Mouse (Mus musculus) forebrain, embryonic 12.5 days (tissue): ENCODE results near the gene Hmox2. TPM values are rescaled to one million over a fixed set of nuclear protein-coding genes. Genes with fewer than 3 reads are reported as not detected.

Source experiments
- ATAC-seq: fragments of 200-750 bp; cut with Nextera tagmentation; 2 replicates; pipeline ENCODE4 v1.8.0; 2017; ENCODE audit warnings: moderate TSS enrichment; ENCODE audit not compliant: low FRiP score
- H3K27ac ChIP-seq: fragments of 300-500 bp; sonication (generic); 2 replicates; pipeline ENCODE4 v1.5.1; 2016; ENCODE audit warnings: mild to moderate bottlenecking
- H3K27me3 ChIP-seq: fragments of 300-500 bp; sonication (generic); 2 replicates; pipeline ENCODE4 v1.6.1; 2016; ENCODE audit warnings: mild to moderate bottlenecking
- H3K36me3 ChIP-seq: fragments of 300-500 bp; sonication (generic); replicated peaks from 2 replicates; pipeline ENCODE4 v1.6.1; 2016; ENCODE audit warnings: mild to moderate bottlenecking
- H3K4me1 ChIP-seq: fragments of 300-500 bp; sonication (generic); 2 replicates; pipeline ENCODE4 v1.6.1; 2016
- H3K4me2 ChIP-seq: fragments of 300-500 bp; sonication (generic); 2 replicates; pipeline ENCODE4 v1.6.1; 2016; ENCODE audit warnings: mild to moderate bottlenecking, moderate library complexity
- H3K4me3 ChIP-seq: fragments of 300-500 bp; sonication (generic); replicated peaks from 2 replicates; pipeline ENCODE4 v1.5.1; 2016; ENCODE audit warnings: mild to moderate bottlenecking
- H3K9ac ChIP-seq: fragments of 300-500 bp; sonication (generic); 2 replicates; pipeline ENCODE4 v1.6.1; 2016; ENCODE audit warnings: mild to moderate bottlenecking
- H3K9me3 ChIP-seq: fragments of 300-500 bp; sonication (generic); 2 replicates; pipeline ENCODE4 v1.6.1; 2016
- WGBS: fragments of 180-500 bp; shearing (Covaris S2); methylation state at CpG from one replicate; pipeline ENCODE4 v1.1.7; 2016; 5-methylcytosine and 5-hydroxymethylcytosine counted together
- polyA plus RNA-seq: library from polyadenylated mRNA; unstranded; fragments of >200 nt; fragmentation: Nextera tagmentation; extraction: Ambion mirVana; gene quantifications from 2 replicates; pipeline ENCODE4 v1.2.1, GENCODE M21; 2016

The Hmox2 gene
- polyA plus RNA-seq, 1 experiment from 2014 or later: 70.7 TPM

DNA sequence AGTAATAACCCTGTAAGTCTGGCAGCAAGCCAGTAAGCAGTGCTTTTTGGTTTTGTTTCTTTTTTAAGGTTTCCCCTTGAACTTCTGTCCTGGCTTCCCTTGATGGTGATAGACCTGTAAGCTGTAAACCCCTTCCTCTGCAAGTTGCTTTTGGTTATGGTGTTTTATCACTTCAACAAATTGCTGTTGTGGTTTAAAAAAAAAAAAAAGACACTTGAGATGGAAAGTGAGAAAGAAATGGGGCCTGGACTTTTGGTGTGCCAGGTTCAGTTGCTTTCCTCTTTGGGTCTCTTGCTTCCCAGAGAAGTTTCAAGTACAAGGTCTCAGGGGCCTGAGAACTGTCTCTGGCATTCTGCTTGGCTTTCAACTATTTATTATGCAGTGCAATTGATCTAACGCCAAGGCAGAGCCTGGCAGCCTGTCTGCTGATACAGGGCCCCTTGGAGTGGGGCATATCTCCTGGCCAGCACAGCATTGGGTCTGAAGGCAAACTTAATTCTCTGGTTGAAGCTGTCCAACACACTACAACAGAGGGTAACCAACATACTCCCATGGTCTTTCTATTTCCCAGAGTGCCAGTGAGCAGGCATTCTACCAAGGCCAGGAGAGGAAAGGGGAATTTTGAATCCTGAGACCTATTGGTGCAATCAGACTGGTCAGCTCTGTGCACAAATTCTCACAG lies 47.3 kb downstream of the Hmox2 start:
- ATAC-seq: no peak
- H3K9me3 ChIP-seq: no peaks in the 10 kb centered on the region
- H3K27me3 ChIP-seq: no peaks in the 10 kb centered on the region
- H3K36me3 ChIP-seq: peaks cover 23% of the 10 kb centered on the region
- no peak overlapping the region for H3K4me2 ChIP-seq
- no peak overlapping the region for H3K27ac ChIP-seq
- H3K9ac ChIP-seq: no peak overlapping the region
- WGBS: 79% methylated on average over 1 of the region's 1 CpGs
- no peaks in the 10 kb centered on the region; the same call in 1 of the 2 replicates for H3K4me1 ChIP-seq
- H3K4me3 ChIP-seq: no peak overlapping the region

- Histone ChIP-seq H3K27ac (no peak overlapping the region), H3K27me3 (no peaks in the 10 kb centered on the region), H3K4me1 (no peaks in the 10 kb centered on the region; the same call in 1 of the 2 replicates), H3K9ac (no peak overlapping the region), H3K9me3 (no peaks in the 10 kb centered on the region), H3K4me3 (no peak overlapping the region), H3K36me3 (no peaks in the 10 kb centered on the region; the same call in 1 of the 2 replicates), H3K4me2 (no peak overlapping the region)
- 96% methylated on average over 3 of the region's 3 CpGs for WGBS
- no peak for ATAC-seq
Measured at GRCm38 (mm10) chr16:4777171-4777904, 51.2 kb downstream of the Hmox2 start.

GRCm38 (mm10) chr16:4777905-4778609 lies 51.9 kb downstream of the Hmox2 start:
- ATAC-seq: no peak
- Histone ChIP-seq H3K27ac (no peak overlapping the region), H3K36me3 (no peaks in the 10 kb centered on the region), H3K9me3 (no peaks in the 10 kb centered on the region), H3K4me1 (no peaks in the 10 kb centered on the region; the same call in 1 of the 2 replicates), H3K4me2 (no peak overlapping the region), H3K4me3 (no peak overlapping the region), H3K9ac (no peak overlapping the region), H3K27me3 (no peaks in the 10 kb centered on the region)
- WGBS: 94% methylated on average over 4 of the region's 4 CpGs

DNA sequence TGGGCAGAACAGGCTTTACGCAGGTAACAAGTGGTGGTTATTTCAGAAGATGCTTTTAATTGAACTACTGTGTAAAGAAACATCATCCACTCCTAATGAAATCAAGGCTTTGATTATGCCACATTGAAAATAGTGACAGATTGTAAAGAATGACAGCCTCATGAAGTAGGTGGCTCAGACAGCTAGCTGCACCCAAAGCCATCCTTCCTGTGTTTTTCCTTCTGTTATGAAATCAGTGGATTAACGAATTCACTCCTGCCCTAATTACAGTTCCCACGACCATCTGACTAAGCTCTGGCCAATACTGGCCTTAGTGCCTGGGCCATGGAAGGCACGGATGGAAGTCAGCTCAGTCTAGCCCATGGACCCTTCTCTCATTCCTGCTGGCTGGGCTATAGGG lies 52.8 kb downstream of the Hmox2 start:
- Histone ChIP-seq H3K27ac (no peak overlapping the region), H3K9me3 (no peaks in the 10 kb centered on the region), H3K36me3 (peaks cover 4% of the 10 kb centered on the region; the same call in 1 of the 2 replicates), H3K27me3 (no peaks in the 10 kb centered on the region), H3K4me3 (no peak overlapping the region), H3K4me2 (no peak overlapping the region), H3K9ac (no peak overlapping the region), H3K4me1 (no peaks in the 10 kb centered on the region; the same call in 1 of the 2 replicates)
- no peak for ATAC-seq
- WGBS: 93% methylated on average over 4 of the region's 4 CpGs

DNA sequence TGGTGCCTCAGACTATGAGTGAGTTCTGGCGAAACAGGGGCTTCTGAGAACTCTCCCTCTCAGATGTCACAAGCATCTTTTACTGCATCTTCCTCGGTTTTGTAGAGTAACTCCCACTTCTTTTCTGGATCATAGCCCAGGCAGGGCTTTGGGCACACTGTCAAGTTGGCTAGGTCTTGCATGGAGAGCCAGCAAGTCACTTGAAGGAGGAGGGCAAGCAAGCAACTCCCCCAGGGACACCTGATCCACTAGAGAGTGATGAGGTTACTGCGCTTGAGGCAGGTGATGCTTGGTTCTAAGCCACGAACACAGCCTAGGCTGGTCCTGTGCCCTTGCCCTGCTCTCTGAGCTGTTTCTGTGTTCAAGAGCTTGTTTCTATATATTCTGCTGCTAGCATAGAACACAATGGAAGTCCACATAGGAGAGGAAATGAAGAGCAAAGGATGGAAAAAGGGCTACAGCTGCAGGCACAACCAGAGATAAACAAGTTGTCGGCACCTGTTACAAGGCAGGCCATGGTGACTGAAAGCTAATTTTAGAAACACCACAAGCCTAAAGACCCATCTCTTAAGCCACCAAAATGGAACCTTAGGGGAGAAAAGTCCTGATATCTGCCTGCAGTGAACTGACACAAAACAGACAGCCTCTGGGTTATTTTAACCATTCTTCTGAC lies 55.5 kb downstream of the Hmox2 start:
- H3K4me3 ChIP-seq: no peak overlapping the region
- ATAC-seq: no peak
- WGBS: 90% methylated on average over 5 of the region's 5 CpGs
- H3K9me3 ChIP-seq: no peaks in the 10 kb centered on the region
- peaks cover 4% of the 10 kb centered on the region; the same call in 1 of the 2 replicates for H3K36me3 ChIP-seq
- H3K27me3 ChIP-seq: no peaks in the 10 kb centered on the region
- H3K4me2 ChIP-seq: no peak overlapping the region
- no peak overlapping the region for H3K9ac ChIP-seq
- H3K27ac ChIP-seq: no peak overlapping the region
- peaks cover 15% of the 10 kb centered on the region for H3K4me1 ChIP-seq

- no peak overlapping the region for H3K9ac ChIP-seq
- H3K36me3 ChIP-seq: peaks cover 4% of the 10 kb centered on the region; the same call in 1 of the 2 replicates
Measured at GRCm38 (mm10) chr16:4782515-4782914, 56.4 kb downstream of the Hmox2 start.

GRCm38 (mm10) chr16:4785706-4786105 lies 59.5 kb downstream of the Hmox2 start:
- Histone ChIP-seq H3K27me3 (no peaks in the 10 kb centered on the region), H3K36me3 (peaks cover 4% of the 10 kb centered on the region; the same call in 1 of the 2 replicates), H3K4me1 (peaks cover 38% of the 10 kb centered on the region), H3K4me2 (no peak overlapping the region), H3K9me3 (no peaks in the 10 kb centered on the region), H3K9ac (no peak overlapping the region), H3K27ac (no peak overlapping the region), H3K4me3 (no peak overlapping the region)
- ATAC-seq: no peak
- WGBS: 52% methylated on average over 4 of the region's 4 CpGs

More at GRCm38 (mm10) chr16:4782515-4782914, 56.4 kb downstream of the Hmox2 start:
- no peaks in the 10 kb centered on the region for H3K27me3 ChIP-seq
- H3K4me2 ChIP-seq: no peak overlapping the region
- no peak overlapping the region for H3K27ac ChIP-seq
- no peaks in the 10 kb centered on the region for H3K9me3 ChIP-seq
- peaks cover 22% of the 10 kb centered on the region for H3K4me1 ChIP-seq
- no peak for ATAC-seq
- no peak overlapping the region for H3K4me3 ChIP-seq

- no peak overlapping the region for H3K4me3 ChIP-seq
- ATAC-seq: no peak
- peak overlapping the region; percentile 92 for H3K4me2 ChIP-seq
- no peaks in the 10 kb centered on the region for H3K27me3 ChIP-seq
- H3K9ac ChIP-seq: no peak overlapping the region
- peaks cover 4% of the 10 kb centered on the region; the same call in 1 of the 2 replicates for H3K36me3 ChIP-seq
- H3K4me1 ChIP-seq: peaks cover 38% of the 10 kb centered on the region
- H3K9me3 ChIP-seq: no peaks in the 10 kb centered on the region
- no peak overlapping the region for H3K27ac ChIP-seq
Measured at GRCm38 (mm10) chr16:4788176-4788575, 62.0 kb downstream of the Hmox2 start.

GRCm38 (mm10) chr16:4789311-4789768 lies 63.2 kb downstream of the Hmox2 start:
- Histone ChIP-seq H3K4me3 (peak overlapping the region; percentile 77), H3K27me3 (no peaks in the 10 kb centered on the region), H3K27ac (peak overlapping the region; percentile 97), H3K9ac (peak overlapping the region; percentile 89), H3K4me2 (peak overlapping the region; percentile 92), H3K9me3 (no peaks in the 10 kb centered on the region), H3K36me3 (no peaks in the 10 kb centered on the region), H3K4me1 (peaks cover 37% of the 10 kb centered on the region)
- peak; percentile 63 for ATAC-seq
- under 1% methylated on average over 29 of the region's 29 CpGs for WGBS

GRCm38 (mm10) chr16:4789810-4790559 lies 63.8 kb downstream of the Hmox2 start, which contains the start of gene Cdip1:
Gene Cdip1, minus strand, starts transcription at chr16:4790292.
- ATAC-seq: peak; percentile 98
- WGBS: 1% methylated on average over 51 of the region's 51 CpGs
- Histone ChIP-seq H3K4me2 (peak within 1 kb of the TSS; percentile 92), H3K4me3 (peak within 1 kb of the TSS; percentile 77), H3K36me3 (no peaks in the 10 kb centered on the region), H3K27ac (peak within 1 kb of the TSS; percentile 97), H3K4me1 (peaks cover 34% of the 10 kb centered on the region), H3K27me3 (no peaks in the 10 kb centered on the region), H3K9ac (peak within 1 kb of the TSS; percentile 89), H3K9me3 (no peaks in the 10 kb centered on the region)

GRCm38 (mm10) chr16:4791332-4791731 lies 65.2 kb downstream of the Hmox2 start:
- no peak overlapping the region for H3K27ac ChIP-seq
- peaks cover 26% of the 10 kb centered on the region for H3K4me1 ChIP-seq
- 72% methylated on average over 2 of the region's 2 CpGs for WGBS
- no peaks in the 10 kb centered on the region for H3K9me3 ChIP-seq
- H3K9ac ChIP-seq: no peak overlapping the region
- H3K4me2 ChIP-seq: no peak overlapping the region
- no peaks in the 10 kb centered on the region for H3K36me3 ChIP-seq
- H3K4me3 ChIP-seq: no peak overlapping the region
- ATAC-seq: no peak
- no peaks in the 10 kb centered on the region for H3K27me3 ChIP-seq
